Mouse (Mus musculus): Measurements from ENCODE around the gene Smoc1. TPM values are rescaled to one million over a fixed set of nuclear protein-coding genes. Genes with fewer than 3 reads are reported as not detected.

The Smoc1 gene
- total RNA-seq, 4 experiments from 2014 or later, result 0.73 to 2.6 (median 1.8) TPM

GRCm38 (mm10) chr12:81123793-81124192, 97.2 kb downstream of the Smoc1 start:
- no peak for DNase-seq (ENCODE audit: low spot score in 2 of 2)

- no peak for DNase-seq (ENCODE audit: low spot score in 2 of 2)
These were observed 100.2 kb downstream of the Smoc1 start for GRCm38 (mm10) chr12:81126842-81127241.

- DNase-seq (ENCODE audit: low spot score in 2 of 2), result no peak
These were observed 102.1 kb downstream of the Smoc1 start for GRCm38 (mm10) chr12:81128693-81129092.

GRCm38 (mm10) chr12:81130692-81131091, 104.1 kb downstream of the Smoc1 start:
- no peak for DNase-seq (ENCODE audit: low spot score in 2 of 2)

GRCm38 (mm10) chr12:81131114-81131513, 104.5 kb downstream of the Smoc1 start:
- DNase-seq (ENCODE audit: low spot score in 2 of 2), result no peak

GRCm38 (mm10) chr12:81133055-81133665, 106.6 kb downstream of the Smoc1 start:
- no peak for DNase-seq (ENCODE audit: low spot score in 2 of 2)

GRCm38 (mm10) chr12:81138217-81138616, 111.6 kb downstream of the Smoc1 start:
- DNase-seq (ENCODE audit: low spot score in 2 of 2), result no peak

GRCm38 (mm10) chr12:81139463-81139862, 112.9 kb downstream of the Smoc1 start:
- no peak for DNase-seq (ENCODE audit: low spot score in 2 of 2)

GRCm38 (mm10) chr12:81140594-81141328, 114.2 kb downstream of the Smoc1 start:
- DNase-seq (ENCODE audit: low spot score in 2 of 2), result no peak

GRCm38 (mm10) chr12:81141329-81141711, 114.7 kb downstream of the Smoc1 start:
- DNase-seq (ENCODE audit: low spot score in 2 of 2), result no peak

- no peak for DNase-seq (ENCODE audit: low spot score in 2 of 2)
These were observed 115.6 kb downstream of the Smoc1 start for GRCm38 (mm10) chr12:81142231-81142630.

GRCm38 (mm10) chr12:81144201-81144600, 117.6 kb downstream of the Smoc1 start:
- no peak for DNase-seq (ENCODE audit: low spot score in 2 of 2)

- DNase-seq (ENCODE audit: low spot score in 2 of 2), result no peak
These were observed 120.0 kb downstream of the Smoc1 start for GRCm38 (mm10) chr12:81146417-81147180.

GRCm38 (mm10) chr12:81147956-81148355, 121.3 kb downstream of the Smoc1 start:
- no peak for DNase-seq (ENCODE audit: low spot score in 2 of 2)

- DNase-seq (ENCODE audit: low spot score in 2 of 2), result no peak
These were observed 124.3 kb downstream of the Smoc1 start for GRCm38 (mm10) chr12:81150917-81151316.

GRCm38 (mm10) chr12:81152082-81152481, 125.5 kb downstream of the Smoc1 start:
- no peak for DNase-seq (ENCODE audit: low spot score in 2 of 2)

GRCm38 (mm10) chr12:81155675-81156074, 129.1 kb downstream of the Smoc1 start:
- no peak for DNase-seq (ENCODE audit: low spot score in 2 of 2)

GRCm38 (mm10) chr12:81156841-81157240, 130.2 kb downstream of the Smoc1 start:
- DNase-seq (ENCODE audit: low spot score in 2 of 2), result no peak

- no peak for DNase-seq (ENCODE audit: low spot score in 2 of 2)
These were observed 133.3 kb downstream of the Smoc1 start for GRCm38 (mm10) chr12:81159947-81160346.

- DNase-seq (ENCODE audit: low spot score in 2 of 2), result no peak
These were observed 133.8 kb downstream of the Smoc1 start for GRCm38 (mm10) chr12:81160425-81160824.

GRCm38 (mm10) chr12:81160831-81161230, 134.2 kb downstream of the Smoc1 start:
- peak in 1 of 2 experiments; percentile 29 for DNase-seq (ENCODE audit: low spot score in 2 of 2)

- DNase-seq (ENCODE audit: low spot score in 2 of 2), result no peak
These were observed 134.7 kb downstream of the Smoc1 start for GRCm38 (mm10) chr12:81161282-81161681.

Data from gastrocnemius, adult 8-10 months (tissue).